Mouse (Mus musculus) liver, embryonic 16.5 days (tissue): ENCODE data around the gene Hint3. TPM values are rescaled to one million over a fixed set of nuclear protein-coding genes. Genes with fewer than 3 reads are reported as not detected.
A peak's percentile ranks its signal among the peaks of the same experiment; 100 is the strongest.
"Not testable (repeated sequence)": the region's sequence is repeated elsewhere in the genome, so short reads cannot be mapped to it uniquely, and the experiment has no call there.

Source experiments
- ATAC-seq: fragments of 200-750 bp; cut with Nextera tagmentation; 2 replicates; pipeline ENCODE4 v1.8.0; 2017; ENCODE audit warnings: low read depth, mild to moderate bottlenecking, moderate number of reproducible peaks, moderate library complexity
- H3K27ac ChIP-seq: fragments of 300-500 bp; sonication (generic); 2 replicates; pipeline ENCODE4 v1.5.1; 2014; ENCODE audit warnings: mild to moderate bottlenecking, low read length
- H3K27me3 ChIP-seq: fragments of 300-500 bp; sonication (generic); 2 replicates; pipeline ENCODE4 v1.6.1; 2014; ENCODE audit warnings: low read depth, low read length, mixed read lengths; ENCODE audit not compliant: control insufficient read depth, insufficient read depth
- H3K36me3 ChIP-seq: fragments of 300-500 bp; sonication (generic); 2 replicates; pipeline ENCODE4 v1.6.1; 2014; ENCODE audit warnings: mild to moderate bottlenecking; ENCODE audit not compliant: control insufficient read depth, insufficient read depth
- H3K4me1 ChIP-seq: fragments of 300-500 bp; sonication (generic); 2 replicates; pipeline ENCODE4 v1.6.1; 2014; ENCODE audit warnings: low read depth, low read length, mixed read lengths; ENCODE audit not compliant: control insufficient read depth
- H3K4me2 ChIP-seq: fragments of 300-500 bp; sonication (generic); 2 replicates; pipeline ENCODE4 v1.6.1; 2014; ENCODE audit warnings: low read depth, low read length, mixed read lengths
- H3K4me3 ChIP-seq: fragments of 300-500 bp; sonication (generic); 2 replicates; pipeline ENCODE4 v1.5.1; 2014; ENCODE audit warnings: low read depth, mild to moderate bottlenecking, low read length
- H3K9ac ChIP-seq: fragments of 300-500 bp; sonication (generic); 2 replicates; pipeline ENCODE4 v1.6.1; 2014; ENCODE audit warnings: low read depth, low read length
- H3K9me3 ChIP-seq: fragments of 300-500 bp; sonication (generic); replicated peaks from 2 replicates; pipeline ENCODE4 v1.6.1; 2016; ENCODE audit warnings: low read length; ENCODE audit not compliant: control insufficient read depth
- WGBS: fragments of 180-500 bp; shearing (Covaris S2); extraction: QIAGEN DNeasy Blood & Tissue Kit; methylation state at CpG from one replicate; pipeline ENCODE4 v1.1.7; 2014; ENCODE audit not compliant: insufficient replicate concordance; 5-methylcytosine and 5-hydroxymethylcytosine counted together
- polyA plus RNA-seq: library from polyadenylated mRNA; unstranded; fragments of >200 nt; fragmentation: Nextera tagmentation; extraction: Ambion mirVana; gene quantifications from 2 replicates; pipeline ENCODE4 v1.2.1, GENCODE M21; 2015

Hint3 gene
- polyA plus RNA-seq, 1 experiment from 2014 or later = 17.0 TPM

DNA sequence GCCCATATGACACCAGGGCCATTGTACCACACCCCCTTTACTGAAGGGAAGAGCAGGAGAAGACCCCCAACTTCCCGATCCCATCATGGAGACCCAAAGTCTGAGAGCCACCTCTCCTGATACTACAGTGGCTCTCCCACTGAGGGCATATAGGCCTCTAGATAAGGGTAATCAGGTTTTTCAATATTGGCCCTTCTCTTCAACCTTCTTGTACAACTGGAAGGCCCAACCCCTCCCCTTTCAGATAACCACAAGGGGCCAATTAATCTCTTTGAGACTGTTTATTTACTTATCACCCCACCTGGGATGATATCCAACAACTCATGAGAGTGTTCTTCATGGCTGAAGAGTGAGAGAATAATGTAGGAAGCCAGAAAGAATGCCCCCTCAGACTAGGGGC lies 3.3 kb upstream of the Hint3 start:
- peak overlapping the region; percentile 7; the same call in 1 of the 2 replicates for H3K4me2 ChIP-seq

DNA sequence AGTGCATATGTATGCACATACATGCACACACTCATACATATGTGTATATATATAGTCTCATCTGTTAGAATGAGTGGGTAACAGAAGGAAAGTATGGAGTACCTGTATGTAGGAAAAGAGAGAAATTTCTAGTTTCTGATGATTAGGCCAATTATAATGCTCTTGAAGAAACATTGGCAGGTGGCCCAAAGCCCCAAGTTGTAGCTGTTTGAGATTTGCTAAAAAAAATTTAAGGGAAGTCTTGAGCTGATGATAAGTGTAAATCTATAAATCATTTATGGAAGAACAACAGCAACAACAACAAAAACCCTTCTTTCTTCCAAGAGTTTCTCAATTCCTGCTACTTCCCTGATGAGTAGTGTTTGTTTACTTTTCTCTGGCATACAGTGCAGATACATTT lies 545 bp upstream of the Hint3 start:
- no peak overlapping the region for H3K9ac ChIP-seq
- H3K9me3 ChIP-seq = no peaks in the 10 kb centered on the region
- H3K4me2 ChIP-seq = no peak overlapping the region
- H3K36me3 ChIP-seq = no peaks in the 10 kb centered on the region
- no peak for ATAC-seq
- no peaks in the 10 kb centered on the region for H3K27me3 ChIP-seq
- H3K4me3 ChIP-seq = no peak overlapping the region
- H3K27ac ChIP-seq = no peak overlapping the region
- peaks cover 13% of the 10 kb centered on the region for H3K4me1 ChIP-seq

More for the DNA sequence above, 3.3 kb upstream of the Hint3 start:
- no peak overlapping the region for H3K27ac ChIP-seq
- peak; percentile 84 for ATAC-seq
- H3K36me3 ChIP-seq = no peaks in the 10 kb centered on the region
- no peak overlapping the region for H3K9ac ChIP-seq
- peaks cover 13% of the 10 kb centered on the region for H3K4me1 ChIP-seq
- 69% methylated on average over 1 of the region's 1 CpGs for WGBS
- H3K9me3 ChIP-seq = no peaks in the 10 kb centered on the region
- H3K4me3 ChIP-seq = no peak overlapping the region
- no peaks in the 10 kb centered on the region for H3K27me3 ChIP-seq

DNA sequence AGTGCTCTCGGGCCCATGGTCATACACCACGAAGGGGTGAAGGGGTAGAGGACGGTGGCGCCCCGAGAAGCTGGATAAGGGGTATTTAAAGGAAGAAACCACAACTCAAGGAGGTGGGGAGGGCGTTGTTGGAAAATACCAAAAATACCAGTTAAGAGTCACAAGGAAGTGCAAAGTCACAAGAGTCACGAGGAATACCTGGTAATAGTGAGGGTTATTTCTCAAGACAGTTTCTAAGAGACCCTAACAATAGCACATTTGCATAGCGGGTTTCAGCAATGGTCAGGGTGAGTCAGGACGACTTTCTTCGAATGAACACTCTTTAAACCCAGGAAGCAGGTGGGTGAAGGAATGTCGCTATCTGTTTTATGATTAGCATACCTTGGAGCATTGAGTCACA lies 988 bp downstream of the Hint3 start:
- not testable (repeated sequence) for H3K27me3 ChIP-seq, H3K4me3 ChIP-seq, H3K9ac ChIP-seq, ATAC-seq, H3K9me3 ChIP-seq, H3K36me3 ChIP-seq, H3K27ac ChIP-seq, H3K4me2 ChIP-seq
- WGBS = 79% methylated on average over 11 of the region's 11 CpGs
- peaks cover 13% of the 10 kb centered on the region for H3K4me1 ChIP-seq

DNA sequence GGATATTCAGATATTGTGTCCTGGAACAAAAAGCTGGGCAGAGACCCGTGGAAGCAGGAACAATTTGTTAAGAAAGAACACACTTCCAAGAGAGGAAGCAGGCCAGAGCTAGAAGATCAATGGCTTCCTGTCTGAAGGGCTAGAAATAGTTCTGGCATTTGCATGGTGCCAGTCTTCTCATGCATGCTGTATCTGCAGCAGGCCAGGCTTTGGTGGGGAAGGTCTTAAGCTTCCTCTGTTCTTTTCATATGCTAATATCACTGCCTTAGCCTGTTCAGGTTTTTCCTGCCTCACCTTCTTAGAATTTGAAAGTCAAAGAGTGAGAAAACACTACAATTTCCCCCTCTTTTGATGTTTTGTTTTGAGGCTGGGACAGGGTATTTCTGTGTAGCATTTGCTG lies 1.9 kb downstream of the Hint3 start:
- no peak overlapping the region for H3K4me3 ChIP-seq
- no peak for ATAC-seq
- peaks cover 8% of the 10 kb centered on the region for H3K4me1 ChIP-seq
- no peak overlapping the region for H3K9ac ChIP-seq
- H3K27ac ChIP-seq = no peak overlapping the region
- WGBS = 14% methylated on average over 1 of the region's 1 CpGs
- no peaks in the 10 kb centered on the region for H3K9me3 ChIP-seq
- no peaks in the 10 kb centered on the region for H3K36me3 ChIP-seq
- no peak overlapping the region for H3K4me2 ChIP-seq
- no peaks in the 10 kb centered on the region for H3K27me3 ChIP-seq

DNA sequence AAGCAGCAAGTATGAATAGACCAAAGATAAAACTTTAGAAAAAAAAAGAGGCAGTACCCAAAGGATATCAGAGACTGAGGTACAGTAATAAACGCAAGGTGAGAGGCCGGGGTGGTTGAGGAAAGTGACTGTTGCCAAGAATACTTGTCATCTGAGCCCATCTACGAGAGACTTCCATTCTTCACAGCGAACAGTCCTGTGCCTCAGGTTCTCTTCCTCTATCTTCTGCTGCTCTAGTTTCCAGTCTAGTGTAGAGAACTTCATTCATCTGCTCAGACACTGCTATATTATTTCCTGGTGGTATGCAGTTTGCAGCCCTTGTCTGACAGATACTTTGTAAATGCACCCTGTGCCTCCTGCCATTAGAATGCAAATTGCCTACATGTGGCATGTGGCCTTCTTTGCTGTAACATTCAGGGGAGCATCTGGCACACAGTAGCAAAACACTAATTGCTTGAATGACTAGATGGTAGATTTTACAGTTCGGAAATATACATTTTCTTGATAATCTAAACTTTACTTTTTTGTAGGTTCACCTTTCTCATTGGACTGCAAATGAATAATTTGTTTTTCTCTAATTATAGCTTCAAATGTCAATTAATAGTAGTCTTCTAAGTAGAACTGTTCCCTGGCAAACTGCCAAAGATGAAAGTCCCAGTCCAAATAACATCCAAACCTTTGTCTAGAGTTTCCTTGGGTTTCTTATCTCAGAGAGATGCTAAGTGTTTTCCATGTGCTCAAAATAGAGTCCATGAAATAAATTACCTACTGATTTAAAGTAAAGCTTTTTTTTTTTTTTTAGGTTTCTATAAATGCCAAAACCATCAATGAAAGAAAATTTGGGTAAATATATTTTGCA lies 5.0 kb downstream of the Hint3 start:
- Histone ChIP-seq H3K4me2 (no peak overlapping the region), H3K9me3 (no peaks in the 10 kb centered on the region), H3K27ac (no peak overlapping the region), H3K36me3 (no peaks in the 10 kb centered on the region), H3K4me3 (no peak overlapping the region), H3K9ac (no peak overlapping the region), H3K27me3 (no peaks in the 10 kb centered on the region), H3K4me1 (no peaks in the 10 kb centered on the region)
- ATAC-seq = no peak
- 55% methylated on average over 5 of the region's 5 CpGs for WGBS

DNA sequence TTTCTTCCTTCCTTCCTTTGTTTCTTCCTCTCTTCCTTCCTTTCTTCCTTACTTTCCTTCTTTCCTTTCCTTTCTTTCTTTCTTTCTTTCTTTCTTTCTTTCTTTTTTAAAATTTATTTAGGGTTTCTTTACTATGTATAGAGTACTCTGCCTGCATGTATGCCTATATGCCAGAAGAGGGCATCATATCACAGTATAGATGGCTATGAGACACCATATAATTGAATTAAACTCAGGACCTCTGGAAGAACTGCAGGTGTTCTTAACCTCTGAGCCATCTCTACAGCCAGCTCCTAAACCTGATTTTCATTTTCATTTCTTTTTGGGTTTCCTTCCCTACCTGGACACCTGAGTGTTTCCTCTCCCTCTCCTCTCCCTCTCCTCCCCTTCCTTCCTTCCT lies 6.5 kb downstream of the Hint3 start:
- Histone ChIP-seq H3K36me3 (no peaks in the 10 kb centered on the region), H3K9ac (no peak overlapping the region), H3K4me1 (no peaks in the 10 kb centered on the region), H3K4me2 (no peak overlapping the region), H3K27ac (no peak overlapping the region), H3K4me3 (no peak overlapping the region), H3K9me3 (no peaks in the 10 kb centered on the region), H3K27me3 (no peaks in the 10 kb centered on the region)
- ATAC-seq = no peak

DNA sequence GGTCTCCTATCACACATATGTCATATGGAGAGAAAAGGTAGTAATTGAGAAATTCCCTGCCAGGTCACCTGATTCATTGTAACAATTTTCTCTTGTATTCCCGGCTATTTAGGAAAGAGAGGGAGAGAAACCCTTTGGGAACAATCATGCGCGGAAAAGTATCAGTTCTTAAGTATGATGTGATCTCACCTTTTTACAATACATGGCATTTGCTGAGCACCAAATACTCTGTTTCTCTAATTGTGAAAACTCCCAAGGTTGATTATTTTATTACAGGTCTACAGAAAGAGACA lies 10.6 kb downstream of the Hint3 start:
- Histone ChIP-seq H3K9ac (peak overlapping the region; percentile 84), H3K27me3 (no peaks in the 10 kb centered on the region), H3K27ac (peak overlapping the region; percentile 99; the same call in 1 of the 2 replicates), H3K4me1 (peaks cover 4% of the 10 kb centered on the region), H3K9me3 (no peaks in the 10 kb centered on the region), H3K36me3 (no peaks in the 10 kb centered on the region), H3K4me2 (peak overlapping the region; percentile 97), H3K4me3 (peak overlapping the region; percentile 88)
- WGBS = 48% methylated on average over 3 of the region's 3 CpGs
- ATAC-seq = no peak

DNA sequence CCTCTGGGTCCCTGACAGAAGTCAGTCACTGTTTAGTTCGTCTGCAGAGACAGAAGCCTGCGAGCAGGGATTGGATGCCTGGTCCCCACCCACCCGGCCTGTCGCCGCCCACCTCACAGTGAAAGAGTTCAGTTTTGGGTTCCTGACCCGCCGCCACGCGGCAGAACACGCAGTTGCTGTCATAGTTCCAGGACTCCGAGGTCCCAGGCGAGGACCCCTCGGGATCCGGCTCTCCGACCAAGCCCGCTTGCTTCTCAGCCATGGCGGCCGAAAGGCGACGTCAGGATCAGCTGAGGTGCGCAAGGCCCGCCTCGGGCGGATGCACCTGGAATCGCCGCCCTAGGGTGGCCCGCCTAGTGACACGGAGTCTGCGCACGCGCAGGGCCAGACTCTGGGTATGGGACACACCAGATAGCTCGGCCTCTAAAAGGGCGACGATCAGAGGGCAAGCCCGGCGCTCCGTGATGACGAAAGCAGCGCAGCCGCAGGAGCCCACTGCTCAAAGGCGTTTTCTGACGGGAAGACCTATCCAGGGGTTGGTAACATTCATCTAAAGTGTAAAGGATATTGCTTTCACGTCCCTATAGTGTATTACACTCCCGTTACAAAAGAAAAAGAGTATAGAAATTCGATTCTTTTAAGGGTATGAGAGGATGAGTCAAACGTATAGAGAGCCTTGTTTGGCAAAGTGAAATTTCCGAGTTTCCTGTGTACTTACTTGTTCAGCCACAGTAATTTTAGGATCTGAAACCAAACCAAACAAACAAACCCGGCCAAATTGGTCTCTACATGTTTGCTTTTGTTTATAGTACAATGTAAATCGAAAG lies 11.1 kb downstream of the Hint3 start:
- Histone ChIP-seq H3K9ac (peak overlapping the region; percentile 84), H3K4me2 (peak overlapping the region; percentile 97), H3K36me3 (no peaks in the 10 kb centered on the region), H3K4me3 (peak overlapping the region; percentile 88), H3K4me1 (peaks cover 4% of the 10 kb centered on the region), H3K27me3 (no peaks in the 10 kb centered on the region), H3K9me3 (no peaks in the 10 kb centered on the region), H3K27ac (peak overlapping the region; percentile 99)
- ATAC-seq = peak; percentile 100
- 1% methylated on average over 49 of the region's 49 CpGs for WGBS

DNA sequence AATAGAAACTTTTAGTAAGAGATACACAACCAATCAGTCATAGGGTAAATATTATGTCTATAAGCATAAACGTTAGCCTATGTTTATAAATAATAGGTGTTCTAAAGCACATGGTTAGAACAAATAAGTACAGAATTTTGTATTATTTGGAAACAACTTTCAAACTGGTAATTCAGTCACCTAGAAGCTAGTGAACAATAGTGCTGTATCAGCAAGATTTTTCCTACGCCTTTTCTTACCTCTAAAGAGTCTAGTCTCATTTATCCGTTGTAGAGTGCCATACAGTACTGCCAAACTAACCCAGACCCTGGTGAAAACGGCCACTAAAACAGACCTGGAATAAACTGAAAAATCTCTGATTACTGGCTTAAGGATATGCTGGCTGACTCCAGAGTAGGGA lies 16.4 kb downstream of the Hint3 start:
- Histone ChIP-seq H3K4me3 (no peak overlapping the region), H3K27me3 (no peaks in the 10 kb centered on the region), H3K9ac (no peak overlapping the region), H3K27ac (no peak overlapping the region), H3K4me1 (peaks cover 10% of the 10 kb centered on the region), H3K36me3 (no peaks in the 10 kb centered on the region; the same call in 1 of the 2 replicates), H3K4me2 (no peak overlapping the region), H3K9me3 (no peaks in the 10 kb centered on the region)
- ATAC-seq = no peak
- 73% methylated on average over 4 of the region's 4 CpGs for WGBS
